Mouse (Mus musculus): ENCODE data around the gene Capn15.

- TF ChIP-seq CTCF (IDR thresholded peaks at IDR 0.05; ENCODE audit: low read depth), result no peak
- no peak for TF ChIP-seq EP300 (IDR thresholded peaks at IDR 0.05; ENCODE audit: low read depth)
Observed at GRCm38 (mm10) chr17:25993489-25993888, 7.9 kb upstream of the Capn15 start.

Data from liver, postnatal 0 days (tissue).